Mouse (Mus musculus) bone marrow macrophage, adult 2 months (primary cell): ENCODE data around the gene Sgcd. TPM values are rescaled to one million over a fixed set of nuclear protein-coding genes. Genes with fewer than 3 reads are reported as not detected.

ENCODE experiments used
- H3K27ac ChIP-seq: 2 replicates; pipeline ENCODE4 v1.5.1; 2012; ENCODE audit warnings: low read depth, low read length; ENCODE audit not compliant: insufficient read depth
- H3K4me1 ChIP-seq: 2 replicates; pipeline ENCODE4 v1.6.1; 2012; ENCODE audit warnings: low read length; ENCODE audit not compliant: control insufficient read depth, insufficient read depth
- H3K4me3 ChIP-seq: 2 replicates; pipeline ENCODE4 v1.5.1; 2012; ENCODE audit warnings: mild to moderate bottlenecking, low read length, moderate library complexity; ENCODE audit not compliant: insufficient read depth
- CTCF ChIP-seq: IDR thresholded peaks from 2 replicates; pipeline ENCODE4 v1.5.1; 2012; ENCODE audit warnings: low read depth, mild to moderate bottlenecking, low read length, moderate library complexity
- POLR2A ChIP-seq: IDR thresholded peaks from 2 replicates; pipeline ENCODE4 v1.6.1; 2012; ENCODE audit warnings: mild to moderate bottlenecking, low read depth, low read length, borderline replicate concordance
- polyA plus RNA-seq: library from polyadenylated mRNA; stranded (reverse); fragments of >200 nt; gene quantifications from 2 replicates; pipeline ENCODE4 v1.2.4, GENCODE M21; 2012; ENCODE audit not compliant: missing spikeins, insufficient read depth, insufficient read length

Gene Sgcd
- polyA plus RNA-seq, 1 experiment: not detected

- Histone ChIP-seq H3K4me1 (no peaks in the 10 kb centered on the region), H3K27ac (no peak overlapping the region), H3K4me3 (no peak overlapping the region)
- TF ChIP-seq CTCF: no peak
- no peak for TF ChIP-seq POLR2A
These were observed 740.9 kb downstream of the Sgcd start for GRCm38 (mm10) chr11:47247703-47248344.

- Histone ChIP-seq H3K4me3 (no peak overlapping the region), H3K27ac (no peak overlapping the region), H3K4me1 (no peaks in the 10 kb centered on the region)
- TF ChIP-seq POLR2A (no peak), CTCF (no peak)
These were observed 746.4 kb downstream of the Sgcd start for GRCm38 (mm10) chr11:47242401-47242800.

GRCm38 (mm10) chr11:47228222-47228621 lies 760.5 kb downstream of the Sgcd start:
- Histone ChIP-seq H3K4me1 (no peaks in the 10 kb centered on the region), H3K4me3 (no peak overlapping the region), H3K27ac (no peak overlapping the region)
- no peak for TF ChIP-seq POLR2A
- no peak for TF ChIP-seq CTCF

- TF ChIP-seq POLR2A (no peak), CTCF (no peak)
- no peak overlapping the region for H3K4me3 ChIP-seq
- no peak overlapping the region for H3K27ac ChIP-seq
- H3K4me1 ChIP-seq: no peaks in the 10 kb centered on the region
These were observed 764.6 kb downstream of the Sgcd start for GRCm38 (mm10) chr11:47224148-47224547.

GRCm38 (mm10) chr11:47211531-47211930 lies 777.2 kb downstream of the Sgcd start:
- Histone ChIP-seq H3K27ac (no peak overlapping the region), H3K4me3 (no peak overlapping the region), H3K4me1 (no peaks in the 10 kb centered on the region)
- no peak for TF ChIP-seq CTCF
- no peak for TF ChIP-seq POLR2A

- H3K27ac ChIP-seq: no peak overlapping the region
- no peak for TF ChIP-seq CTCF
- TF ChIP-seq POLR2A: no peak
- H3K4me1 ChIP-seq: no peaks in the 10 kb centered on the region
- no peak overlapping the region for H3K4me3 ChIP-seq
These were observed 782.3 kb downstream of the Sgcd start for GRCm38 (mm10) chr11:47206461-47206860.

- Histone ChIP-seq H3K27ac (no peak overlapping the region), H3K4me1 (no peaks in the 10 kb centered on the region), H3K4me3 (no peak overlapping the region)
- no peak for TF ChIP-seq CTCF
- TF ChIP-seq POLR2A: no peak
These were observed 789.7 kb downstream of the Sgcd start for GRCm38 (mm10) chr11:47199106-47199505.

GRCm38 (mm10) chr11:47188556-47188955 lies 800.2 kb downstream of the Sgcd start:
- Histone ChIP-seq H3K4me1 (no peaks in the 10 kb centered on the region), H3K4me3 (no peak overlapping the region), H3K27ac (no peak overlapping the region)
- TF ChIP-seq CTCF (no peak), POLR2A (no peak)

- no peak overlapping the region for H3K4me3 ChIP-seq
- TF ChIP-seq CTCF (no peak), POLR2A (no peak)
- no peaks in the 10 kb centered on the region for H3K4me1 ChIP-seq
- H3K27ac ChIP-seq: no peak overlapping the region
These were observed 813.8 kb downstream of the Sgcd start for GRCm38 (mm10) chr11:47174977-47175376.

- no peak overlapping the region for H3K27ac ChIP-seq
- no peak for TF ChIP-seq CTCF
- TF ChIP-seq POLR2A: no peak
- H3K4me1 ChIP-seq: no peaks in the 10 kb centered on the region
- no peak overlapping the region for H3K4me3 ChIP-seq
These were observed 817.7 kb downstream of the Sgcd start for GRCm38 (mm10) chr11:47170926-47171625.

GRCm38 (mm10) chr11:47167376-47167775 lies 821.4 kb downstream of the Sgcd start:
- Histone ChIP-seq H3K4me3 (no peak overlapping the region), H3K27ac (no peak overlapping the region), H3K4me1 (no peaks in the 10 kb centered on the region)
- TF ChIP-seq CTCF (no peak), POLR2A (no peak)
